ENCODE assay signal across 9 mouse cellular contexts in the genomic region with DNA sequence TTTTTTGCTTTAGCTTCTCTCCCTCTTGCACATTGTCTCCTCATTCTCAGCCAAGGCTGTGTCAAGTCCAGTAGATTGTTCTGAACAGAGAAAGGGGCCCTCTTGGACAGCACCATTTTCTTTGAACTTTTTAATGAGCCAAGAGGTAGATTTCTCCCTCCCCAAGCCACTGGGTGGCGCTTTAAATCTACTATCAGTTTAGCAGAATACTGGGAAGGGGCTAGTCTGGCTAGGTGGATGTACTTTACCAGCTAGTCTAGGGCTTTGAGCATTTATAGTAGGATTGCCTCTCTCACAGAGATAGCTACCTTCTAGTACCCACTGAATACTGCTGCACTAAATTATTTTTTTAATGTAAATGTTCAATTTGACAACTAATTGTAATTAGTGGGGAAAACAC. TPM values are rescaled to one million over a fixed set of nuclear protein-coding genes. Genes with fewer than 3 reads are reported as not detected.
DNase-seq lines count a peak whose midpoint lies in the region; ATAC-seq and TF ChIP-seq lines count a peak whose summit lies in the region.
"Had no signal": no experiment of that assay in that cellular context is flagged by ENCODE, and none has a peak within 500 bp of the region (broad histone marks: within the 10 kb centered on the region; RNA-seq: fewer than 3 reads in every experiment).

No protein-coding gene starts in this region.

- H3K27me3 ChIP-seq in hindbrain, embryonic 16.5 days (replicated peaks; ENCODE audit: control insufficient read depth, insufficient read depth, low read length) = no peaks in the 10 kb centered on the region
- H3K27me3 ChIP-seq in stomach, postnatal 0 days (ENCODE audit: control insufficient read depth, insufficient read depth, low read length) = no peaks in the 10 kb centered on the region

- no peaks in the 10 kb centered on the region for H3K36me3 ChIP-seq in hindbrain, embryonic 16.5 days (ENCODE audit: control insufficient read depth, insufficient read depth, low read length)
- no peaks in the 10 kb centered on the region for H3K36me3 ChIP-seq in stomach, postnatal 0 days (ENCODE audit: control insufficient read depth, insufficient read depth, low read length)

- TF ChIP-seq CTCF in stomach, postnatal 0 days (IDR thresholded peaks at IDR 0.05; ENCODE audit: low read depth) = peak; percentile 69

- H3K4me3 ChIP-seq in hindbrain, embryonic 16.5 days (ENCODE audit: low read length) = no peak overlapping the region
- H3K4me3 ChIP-seq in stomach, postnatal 0 days (ENCODE audit: low read depth, low read length) = no peak overlapping the region

- ATAC-seq in hindbrain, embryonic 16.5 days = peak; percentile 81
- ATAC-seq in stomach, postnatal 0 days (ENCODE audit: low FRiP score, low TSS enrichment) = no peak

- 7% methylated on average over 1 of the region's 1 CpGs for WGBS in hindbrain, embryonic 16.5 days
- WGBS in stomach, postnatal 0 days = 18% methylated on average over 1 of the region's 1 CpGs

- no peak for TF ChIP-seq EP300 in stomach, postnatal 0 days (optimal IDR thresholded peaks at IDR 0.05)

- no peak overlapping the region for H3K4me2 ChIP-seq in hindbrain, embryonic 16.5 days (ENCODE audit: low read length)
- H3K4me2 ChIP-seq in stomach, postnatal 0 days (replicated peaks; ENCODE audit: low read depth) = no peak overlapping the region

- H3K4me1 ChIP-seq in hindbrain, embryonic 16.5 days (ENCODE audit: control insufficient read depth, insufficient read depth, low read depth, low read length) = peaks cover 5% of the 10 kb centered on the region; the same call in 1 of the 2 replicates
- H3K4me1 ChIP-seq in stomach, postnatal 0 days (replicated peaks; ENCODE audit: control insufficient read depth, insufficient read depth) = no peaks in the 10 kb centered on the region

- no peak overlapping the region for H3K9ac ChIP-seq in hindbrain, embryonic 16.5 days (ENCODE audit: low read depth, low read length)
- no peak overlapping the region for H3K9ac ChIP-seq in stomach, postnatal 0 days (ENCODE audit: low read length)

- no peak overlapping the region for H3K27ac ChIP-seq in hindbrain, embryonic 16.5 days (ENCODE audit: low read depth, low read length)
- H3K27ac ChIP-seq in stomach, postnatal 0 days (replicated peaks) = no peak overlapping the region

- intact Hi-C loops in heart, postnatal 25 days (cut with DNase I) = no loop called here

- H3K9me3 ChIP-seq in hindbrain, embryonic 16.5 days (ENCODE audit: control insufficient read depth, low read length) = no peaks in the 10 kb centered on the region
- no peaks in the 10 kb centered on the region for H3K9me3 ChIP-seq in stomach, postnatal 0 days (ENCODE audit: control insufficient read depth, low read length)

- peak; percentile 18 for DNase-seq in heart, adult 11 months
- no peak for DNase-seq in heart, postnatal 25 days (ENCODE audit: low spot score)
- DNase-seq in thymus, postnatal 14 days = peak; percentile 9
- DNase-seq in thymus, postnatal 10 days (ENCODE audit: low spot score in 2 of 2) = no peak
- DNase-seq in stomach, postnatal 0 days (ENCODE audit: low spot score) = no peak
- DNase-seq in gastrocnemius, adult 8-10 months (ENCODE audit: low spot score in 2 of 2) = no peak
- no peak for DNase-seq in right cerebral cortex, adult 2 months (ENCODE audit: low spot score in 2 of 2)

RNA-seq across cellular contexts. Expression of gene Pde1b, which starts 20.3 kb away (rescaled TPM):
- 1 to 10 TPM; 1.1 to 1.4 TPM for total RNA-seq in heart, postnatal 25 days (2021)
- 89.3 and 91.0 TPM in 2 replicates for polyA plus RNA-seq in hindbrain, embryonic 16.5 days (2015; fragmentation: Nextera tagmentation; extraction: Ambion mirVana)
- polyA plus RNA-seq in stomach, postnatal 0 days (2015; fragmentation: Nextera tagmentation; extraction: Ambion mirVana) = 5.0 and 5.8 TPM in 2 replicates
- total RNA-seq in gastrocnemius, adult 8-10 months (2022) = under 1 TPM; 0.41 to 0.52 (median 0.46) TPM

RNA-seq across cellular contexts. Expression of gene Nckap1l, which starts 28.9 kb away (rescaled TPM):
- 1 to 10 TPM; 3.9 to 4.2 TPM for total RNA-seq in heart, postnatal 25 days (2021)
- 1.7 and 1.9 TPM in 2 replicates for polyA plus RNA-seq in hindbrain, embryonic 16.5 days (2015; fragmentation: Nextera tagmentation; extraction: Ambion mirVana)
- 1.5 and 1.6 TPM in 2 replicates for polyA plus RNA-seq in stomach, postnatal 0 days (2015; fragmentation: Nextera tagmentation; extraction: Ambion mirVana)
- total RNA-seq in gastrocnemius, adult 8-10 months (2022) = 1 to 10 TPM in 1 of 4 experiments, under 1 TPM in 3; 0.27 to 1.0 (median 0.63) TPM

RNA-seq across cellular contexts. Expression of gene Gtsf2, which starts 34.2 kb away (rescaled TPM):
- not detected for total RNA-seq in heart, postnatal 25 days (2021)
- 0.45 and 1.0 TPM in 2 replicates for polyA plus RNA-seq in hindbrain, embryonic 16.5 days (2015; fragmentation: Nextera tagmentation; extraction: Ambion mirVana)
- polyA plus RNA-seq in stomach, postnatal 0 days (2015; fragmentation: Nextera tagmentation; extraction: Ambion mirVana) = not detected in 2 replicates
- not detected for total RNA-seq in gastrocnemius, adult 8-10 months (2022)
- total RNA-seq: left cerebral cortex, postnatal 14 days had no signal

RNA-seq across cellular contexts. Expression of gene Gtsf1, which starts 52.2 kb away (rescaled TPM):
- not detected for total RNA-seq in heart, postnatal 25 days (2021)
- 0.31 TPM in 1 of 2 replicates, not detected in the other for polyA plus RNA-seq in hindbrain, embryonic 16.5 days (2015; fragmentation: Nextera tagmentation; extraction: Ambion mirVana)
- polyA plus RNA-seq in stomach, postnatal 0 days (2015; fragmentation: Nextera tagmentation; extraction: Ambion mirVana) = not detected in 2 replicates
- not detected for total RNA-seq in gastrocnemius, adult 8-10 months (2022)

RNA-seq across cellular contexts. Expression of gene Ppp1r1a, which starts 55.3 kb away (rescaled TPM):
- total RNA-seq in heart, postnatal 25 days (2021) = 10 to 100 TPM; 10.5 to 12.0 TPM
- 143 and 161 TPM in 2 replicates for polyA plus RNA-seq in hindbrain, embryonic 16.5 days (2015; fragmentation: Nextera tagmentation; extraction: Ambion mirVana)
- 7.1 and 7.7 TPM in 2 replicates for polyA plus RNA-seq in stomach, postnatal 0 days (2015; fragmentation: Nextera tagmentation; extraction: Ambion mirVana)
- 100 to 1,000 TPM in 2 of 4 experiments, 10 to 100 TPM in 2; 77.3 to 125 (median 101) TPM for total RNA-seq in gastrocnemius, adult 8-10 months (2022)

Comparison
In these comparisons a context has a peak if more than half of its experiments do, and no peak if none do; other contexts are left out.
1. DNase-seq: peak in heart, adult 11 months (single experiment) and thymus, postnatal 14 days (single experiment); none in heart, postnatal 25 days (single experiment), thymus, postnatal 10 days (0 of 2), stomach, postnatal 0 days (single experiment), gastrocnemius, adult 8-10 months (0 of 2) and right cerebral cortex, adult 2 months (0 of 2).